Comparison of ENCODE assay signal across 8 mouse cellular contexts in the genomic region with DNA sequence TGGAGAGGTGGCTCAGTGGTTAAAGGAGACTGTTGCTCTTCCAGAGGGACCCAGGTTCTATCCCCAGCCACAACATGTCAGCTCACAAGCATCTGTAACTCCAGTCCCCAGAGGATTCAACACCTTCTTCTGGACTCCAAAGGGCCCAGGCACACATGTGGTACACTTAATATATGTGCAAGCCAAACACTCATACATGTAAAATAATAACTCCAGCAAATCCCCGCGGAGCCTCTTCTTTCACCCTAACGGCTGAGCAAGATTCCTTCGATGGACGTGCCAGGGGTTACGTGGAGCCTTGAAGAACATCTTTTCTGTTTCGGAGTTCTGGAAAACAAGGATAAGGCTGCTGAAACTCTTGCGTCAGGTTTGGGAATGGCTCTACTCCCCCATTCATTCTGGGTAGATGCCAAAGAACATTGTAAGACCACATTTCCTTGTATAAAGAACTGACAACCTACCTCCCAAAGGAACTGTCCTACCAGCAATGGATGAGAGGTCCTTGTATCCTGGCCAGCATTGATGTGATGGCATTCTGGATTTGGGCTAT. TPM values are rescaled to one million over a fixed set of nuclear protein-coding genes. Genes with fewer than 3 reads are reported as not detected.
A peak's percentile ranks its signal among the peaks of the same experiment; 100 is the strongest.
DNase-seq lines count a peak whose midpoint lies in the region; ATAC-seq and TF ChIP-seq lines count a peak whose summit lies in the region.

No protein-coding gene starts in this region.

- no peak overlapping the region for H3K4me3 ChIP-seq in kidney, embryonic 15.5 days (replicated peaks)
- no peak overlapping the region for H3K4me3 ChIP-seq in kidney, embryonic 14.5 days (ENCODE audit: low read length)
- H3K4me3 ChIP-seq in thymus, adult 2 months (ENCODE audit: control insufficient read depth, insufficient read depth, low read length) = no peak overlapping the region
- no peak overlapping the region for H3K4me3 ChIP-seq in stomach, embryonic 15.5 days (replicated peaks)

- 70% methylated on average over 8 of the region's 8 CpGs for WGBS in kidney, embryonic 15.5 days
- 71% methylated on average over 8 of the region's 8 CpGs for WGBS in kidney, embryonic 14.5 days
- WGBS in thymus, adult 2 months = 92% methylated on average over 8 of the region's 8 CpGs
- WGBS in stomach, embryonic 15.5 days = 75% methylated on average over 8 of the region's 8 CpGs

- TF ChIP-seq CTCF in thymus, adult 2 months (IDR thresholded peaks at IDR 0.05; ENCODE audit: borderline replicate concordance, control insufficient read depth, extremely low read depth, insufficient read depth, low read length, poor library complexity) = no peak

- H3K27ac ChIP-seq in kidney, embryonic 15.5 days = 0 out of 2 replicates have a peak overlapping the region, but pooled peaks have one; percentile 20
- no peak overlapping the region for H3K27ac ChIP-seq in kidney, embryonic 14.5 days (ENCODE audit: low read depth, low read length)
- peak overlapping the region; percentile 92 for H3K27ac ChIP-seq in thymus, adult 2 months (ENCODE audit: control insufficient read depth, insufficient read depth, low read length)
- H3K27ac ChIP-seq in stomach, embryonic 15.5 days = peak overlapping the region; percentile 66; the same call in 1 of the 2 replicates

- no peaks in the 10 kb centered on the region for H3K9me3 ChIP-seq in kidney, embryonic 15.5 days (replicated peaks)
- no peaks in the 10 kb centered on the region for H3K9me3 ChIP-seq in kidney, embryonic 14.5 days (ENCODE audit: control insufficient read depth, low read length)
- no peaks in the 10 kb centered on the region for H3K9me3 ChIP-seq in stomach, embryonic 15.5 days

- no peaks in the 10 kb centered on the region for H3K36me3 ChIP-seq in kidney, embryonic 15.5 days
- no peaks in the 10 kb centered on the region for H3K36me3 ChIP-seq in kidney, embryonic 14.5 days (ENCODE audit: control insufficient read depth, insufficient read depth, low read length)
- no peaks in the 10 kb centered on the region for H3K36me3 ChIP-seq in thymus, adult 2 months (ENCODE audit: control insufficient read depth, insufficient read depth, low read length)
- no peaks in the 10 kb centered on the region for H3K36me3 ChIP-seq in stomach, embryonic 15.5 days

- H3K9ac ChIP-seq in kidney, embryonic 15.5 days = no peak overlapping the region
- no peak overlapping the region for H3K9ac ChIP-seq in kidney, embryonic 14.5 days (ENCODE audit: low read depth, low read length)
- no peak overlapping the region for H3K9ac ChIP-seq in stomach, embryonic 15.5 days

- no peak for TF ChIP-seq POLR2A in thymus, adult 2 months (IDR thresholded peaks at IDR 0.05; ENCODE audit: control insufficient read depth, extremely low read depth, insufficient read depth, low read length, poor library complexity)

- no peak for ATAC-seq in kidney, embryonic 15.5 days (replicated peaks; ENCODE audit: low FRiP score)
- no peak for ATAC-seq in kidney, embryonic 14.5 days (ENCODE audit: low FRiP score, low TSS enrichment)
- ATAC-seq in stomach, embryonic 15.5 days (ENCODE audit: insufficient read depth, low FRiP score, low read depth) = no peak

- DNase-seq in embryo, embryonic 10 days (ENCODE audit: low spot score) = peak; percentile 2
- no peak for DNase-seq in embryo, embryonic 10.5 days (ENCODE audit: low spot score)
- no peak for DNase-seq in thymus, adult 2 months
- DNase-seq in thymus, postnatal 0 days (ENCODE audit: low spot score) = no peak
- DNase-seq in left cerebral cortex, adult 9 months (ENCODE audit: low spot score in 2 of 2) = no peak

- no peaks in the 10 kb centered on the region for H3K27me3 ChIP-seq in kidney, embryonic 15.5 days
- no peaks in the 10 kb centered on the region for H3K27me3 ChIP-seq in kidney, embryonic 14.5 days (ENCODE audit: control insufficient read depth, insufficient read depth, low read length)
- H3K27me3 ChIP-seq in thymus, adult 2 months (ENCODE audit: control insufficient read depth, insufficient read depth, low read length) = no peaks in the 10 kb centered on the region
- no peaks in the 10 kb centered on the region for H3K27me3 ChIP-seq in stomach, embryonic 15.5 days (replicated peaks)

- H3K4me1 ChIP-seq in kidney, embryonic 15.5 days = peaks cover 51% of the 10 kb centered on the region
- peaks cover 33% of the 10 kb centered on the region for H3K4me1 ChIP-seq in kidney, embryonic 14.5 days (ENCODE audit: control insufficient read depth, insufficient read depth, low read length)
- peaks cover 95% of the 10 kb centered on the region for H3K4me1 ChIP-seq in thymus, adult 2 months (replicated peaks; ENCODE audit: control insufficient read depth, insufficient read depth, low read length)
- H3K4me1 ChIP-seq in stomach, embryonic 15.5 days = peaks cover 24% of the 10 kb centered on the region

- H3K4me2 ChIP-seq in kidney, embryonic 15.5 days = no peak overlapping the region
- no peak overlapping the region for H3K4me2 ChIP-seq in kidney, embryonic 14.5 days (replicated peaks; ENCODE audit: low read depth, low read length)
- H3K4me2 ChIP-seq in stomach, embryonic 15.5 days = no peak overlapping the region

RNA-seq across cellular contexts. Expression of a gene that starts 25.5 kb away (rescaled TPM):
- 13.7 and 14.7 TPM in 2 replicates for polyA plus RNA-seq in kidney, embryonic 15.5 days (2015; fragmentation: Nextera tagmentation; extraction: Ambion mirVana)
- polyA plus RNA-seq in kidney, embryonic 14.5 days (2014; fragmentation: Nextera tagmentation; extraction: Ambion mirVana) = 22.5 and 24.3 TPM in 2 replicates
- polyA plus RNA-seq in thymus, adult 2 months (2012; rRNA removed) = 182 and 287 TPM in 2 replicates
- 28.4 and 35.1 TPM in 2 replicates for polyA plus RNA-seq in thymus, postnatal 0 days (2015; fragmentation: Nextera tagmentation; extraction: Ambion mirVana)
- 24.6 and 25.7 TPM in 2 replicates for polyA plus RNA-seq in stomach, embryonic 15.5 days (2015; fragmentation: Nextera tagmentation; extraction: Ambion mirVana)
